Mouse (Mus musculus): ENCODE measurements around the gene Llcfc1. TPM values are rescaled to one million over a fixed set of nuclear protein-coding genes. Genes with fewer than 3 reads are reported as not detected.

Gene Llcfc1
- total RNA-seq, 2 experiments from 2014 or later, result not detected

DNA sequence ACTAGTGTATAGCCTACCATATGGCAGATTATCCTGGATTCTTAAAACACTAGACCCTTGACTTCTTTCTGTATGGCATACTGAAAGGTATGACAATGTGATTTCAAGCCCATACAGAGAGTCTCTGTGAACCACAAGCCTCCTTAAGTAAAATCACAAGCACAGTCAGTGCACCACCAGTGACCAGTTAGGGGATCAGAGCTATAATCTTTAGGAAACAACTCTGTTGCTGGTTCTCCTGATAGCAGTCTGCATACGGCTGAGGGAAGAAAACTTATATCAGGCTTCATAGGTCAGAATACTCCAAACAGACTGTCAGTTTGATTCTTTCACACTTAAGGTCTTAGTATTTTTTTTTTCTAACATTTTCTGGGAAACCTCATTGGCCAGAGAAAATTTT, 25.7 kb upstream of the Llcfc1 start:
- H3K4me3 ChIP-seq, result no peak overlapping the region
- H3K27ac ChIP-seq, result no peak overlapping the region
- DNase-seq (ENCODE audit: extremely low spot score in 1 of 2, low spot score in 2 of 2), result no peak
- TF ChIP-seq CTCF (IDR thresholded peaks at IDR 0.05), result no peak
- intact Hi-C loops (cut with DNase I), result no loop called here

DNA sequence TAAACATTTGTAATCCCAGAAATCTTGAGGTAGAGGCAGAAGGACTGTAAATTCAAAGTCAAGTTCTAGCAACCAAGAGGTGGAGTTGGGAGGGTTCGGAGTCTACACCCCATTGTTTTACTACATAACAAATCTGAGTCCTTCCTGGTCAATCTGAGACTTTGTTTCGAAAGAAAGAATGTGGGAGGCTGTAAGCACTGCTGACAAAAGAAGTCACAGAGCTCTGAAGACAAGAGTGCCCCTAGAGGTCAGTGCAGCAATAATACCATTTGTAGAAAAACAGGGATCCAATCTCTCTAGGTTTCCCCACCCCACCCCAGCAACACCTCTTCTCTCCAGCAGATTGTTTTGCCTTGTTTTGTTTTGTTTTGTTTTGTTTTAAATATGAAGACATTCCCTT, 21.9 kb upstream of the Llcfc1 start:
- intact Hi-C loops (cut with DNase I), result no loop called here
- TF ChIP-seq CTCF (IDR thresholded peaks at IDR 0.05), result peak; percentile 50
- Histone ChIP-seq H3K27ac (no peak overlapping the region), H3K4me3 (no peak overlapping the region)
- no peak for DNase-seq (ENCODE audit: extremely low spot score in 1 of 2, low spot score in 2 of 2)

DNA sequence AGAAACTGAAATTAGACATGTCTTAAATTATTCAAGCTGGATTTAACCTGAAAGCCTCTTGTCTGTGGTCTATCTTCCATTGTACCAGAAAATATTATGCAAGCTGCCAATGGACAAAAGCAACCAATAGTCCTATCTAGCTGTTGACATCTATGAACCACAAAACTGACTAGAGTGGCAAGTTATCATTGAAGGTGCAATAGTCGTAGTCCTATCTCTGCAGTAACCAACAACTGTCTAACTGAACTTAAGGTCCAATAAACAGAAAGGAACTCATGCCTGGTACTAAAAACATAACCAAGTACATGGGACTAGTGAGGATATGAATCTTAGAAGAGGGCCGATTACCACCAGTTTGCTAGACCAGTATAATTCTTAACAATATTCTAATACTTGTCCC, 7.7 kb upstream of the Llcfc1 start:
- no peak for TF ChIP-seq CTCF (IDR thresholded peaks at IDR 0.05)
- no peak overlapping the region for H3K4me3 ChIP-seq
- DNase-seq (ENCODE audit: extremely low spot score in 1 of 2, low spot score in 2 of 2), result no peak
- intact Hi-C loops (cut with DNase I), result no loop called here
- H3K27ac ChIP-seq, result no peak overlapping the region

DNA sequence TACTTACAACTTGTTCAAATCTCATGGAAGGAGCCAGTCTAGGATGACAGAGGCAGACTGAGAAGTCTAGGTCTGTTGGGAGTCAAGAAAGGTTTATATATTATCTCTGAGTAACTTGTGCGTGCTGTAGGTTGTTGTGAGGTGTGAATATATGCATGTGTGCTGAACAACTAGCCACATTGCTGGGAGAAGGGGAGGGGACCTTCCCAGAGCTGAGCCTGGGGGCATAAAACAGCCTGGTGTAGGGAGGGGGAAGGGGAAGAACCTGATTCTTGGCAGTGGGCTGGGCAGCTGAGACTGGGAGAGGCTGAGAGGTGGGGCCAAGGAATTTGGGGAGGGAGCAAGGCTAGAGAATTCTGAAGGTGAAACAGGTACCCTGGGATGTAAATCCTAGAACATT, 3.6 kb upstream of the Llcfc1 start, which contains the start of gene Trpv5:
TSS of gene Trpv5 (minus strand) at position 101 of the 400 bp plus-strand sequence.
- intact Hi-C loops (cut with DNase I), result no loop called here
- no peak for TF ChIP-seq CTCF (IDR thresholded peaks at IDR 0.05)
- no peak for DNase-seq (ENCODE audit: extremely low spot score in 1 of 2, low spot score in 2 of 2)
- Histone ChIP-seq H3K27ac (no peak within 1 kb of the TSS), H3K4me3 (no peak within 1 kb of the TSS)

DNA sequence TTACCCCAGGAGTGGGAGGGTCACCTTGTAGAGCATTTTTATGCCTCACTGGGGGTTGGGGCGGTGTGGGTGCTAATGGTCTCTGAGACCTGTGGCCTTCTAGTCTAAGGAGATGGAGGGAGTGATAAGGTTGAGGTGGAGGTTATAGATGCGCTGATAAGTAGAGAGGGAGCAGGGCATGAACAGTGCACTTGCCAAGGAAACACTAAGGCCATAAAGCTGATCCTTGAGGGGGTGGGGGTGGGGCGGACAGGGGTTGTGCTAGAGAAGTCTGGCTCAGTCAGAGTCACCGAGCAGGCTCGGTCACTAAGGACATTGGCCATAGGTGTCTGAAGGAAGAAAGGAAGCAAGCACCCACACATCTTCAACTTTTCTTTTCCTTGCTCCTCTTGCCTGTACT, 2.6 kb upstream of the Llcfc1 start:
- Histone ChIP-seq H3K4me3 (no peak overlapping the region), H3K27ac (no peak overlapping the region)
- DNase-seq (ENCODE audit: extremely low spot score in 1 of 2, low spot score in 2 of 2), result no peak
- intact Hi-C loops (cut with DNase I), result no loop called here
- no peak for TF ChIP-seq CTCF (IDR thresholded peaks at IDR 0.05)

DNA sequence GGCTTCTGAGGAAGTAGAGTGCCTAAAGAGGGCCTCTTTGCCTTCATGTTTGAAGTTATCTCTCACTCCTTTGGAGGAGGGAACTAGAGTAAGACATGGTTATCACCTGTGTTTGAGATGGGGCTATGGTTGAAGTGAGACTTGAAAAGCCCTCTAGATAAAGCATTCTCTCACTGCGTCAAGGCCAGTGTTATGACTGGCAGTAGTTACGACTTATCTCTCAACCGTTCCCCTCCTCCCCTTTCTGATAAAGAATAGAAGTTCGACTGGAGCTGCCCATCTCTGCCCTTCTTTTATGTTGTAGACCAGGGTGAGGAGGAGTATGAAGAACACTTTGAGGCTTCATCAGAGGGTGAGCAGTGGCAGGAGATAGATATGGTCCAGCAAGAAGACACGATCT, 680 bp downstream of the Llcfc1 start:
- intact Hi-C loops (cut with DNase I), result no loop called here

DNA sequence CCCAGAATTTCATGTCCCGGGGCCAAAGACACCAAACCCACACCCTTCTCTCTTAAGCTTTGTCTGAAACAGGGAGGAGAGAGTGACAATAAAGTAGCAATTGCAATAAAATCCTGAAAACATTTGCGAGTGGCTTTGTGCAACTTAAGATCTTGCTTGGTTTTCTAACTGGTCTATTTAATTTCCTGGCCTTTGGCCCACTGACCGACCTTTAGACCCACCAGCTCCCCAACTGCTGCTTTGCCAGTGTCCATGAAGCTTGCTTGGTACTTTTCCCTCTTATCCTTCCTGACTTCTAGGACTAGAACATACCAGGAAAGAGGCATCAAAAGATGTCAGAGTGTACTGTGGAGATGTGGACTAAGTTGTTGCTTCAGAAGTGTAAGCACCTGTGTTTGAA, 1.4 kb downstream of the Llcfc1 start:
- intact Hi-C loops (cut with DNase I), result no loop called here
- H3K4me3 ChIP-seq, result no peak overlapping the region
- no peak for DNase-seq (ENCODE audit: extremely low spot score in 1 of 2, low spot score in 2 of 2)
- H3K27ac ChIP-seq, result no peak overlapping the region
- TF ChIP-seq CTCF (IDR thresholded peaks at IDR 0.05), result no peak

More for the DNA sequence above, 680 bp downstream of the Llcfc1 start:
- DNase-seq (ENCODE audit: extremely low spot score in 1 of 2, low spot score in 2 of 2), result no peak
- Histone ChIP-seq H3K4me3 (no peak overlapping the region), H3K27ac (no peak overlapping the region)
- no peak for TF ChIP-seq CTCF (IDR thresholded peaks at IDR 0.05)

DNA sequence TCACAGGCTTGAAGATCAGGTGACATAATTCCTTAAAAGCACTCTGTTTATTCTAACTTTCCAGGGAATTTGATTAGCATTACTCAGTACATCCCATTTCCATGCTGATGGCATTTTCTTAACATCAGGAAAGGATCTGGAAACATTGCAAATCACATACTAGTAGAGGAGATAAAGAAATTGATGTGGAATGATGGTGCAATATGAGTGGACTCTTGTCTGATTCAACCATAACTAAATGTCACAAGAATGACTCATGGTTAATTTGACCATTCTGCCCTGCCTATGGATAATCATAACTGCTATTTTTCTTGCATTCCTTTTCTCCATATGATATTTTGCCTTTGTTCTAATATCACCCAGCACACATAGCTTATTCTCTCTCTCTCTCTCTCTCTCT, 8.0 kb downstream of the Llcfc1 start:
- no peak overlapping the region for H3K4me3 ChIP-seq
- no peak overlapping the region for H3K27ac ChIP-seq
- DNase-seq (ENCODE audit: extremely low spot score in 1 of 2, low spot score in 2 of 2), result no peak
- no peak for TF ChIP-seq CTCF (IDR thresholded peaks at IDR 0.05)
- intact Hi-C loops (cut with DNase I), result no loop called here

DNA sequence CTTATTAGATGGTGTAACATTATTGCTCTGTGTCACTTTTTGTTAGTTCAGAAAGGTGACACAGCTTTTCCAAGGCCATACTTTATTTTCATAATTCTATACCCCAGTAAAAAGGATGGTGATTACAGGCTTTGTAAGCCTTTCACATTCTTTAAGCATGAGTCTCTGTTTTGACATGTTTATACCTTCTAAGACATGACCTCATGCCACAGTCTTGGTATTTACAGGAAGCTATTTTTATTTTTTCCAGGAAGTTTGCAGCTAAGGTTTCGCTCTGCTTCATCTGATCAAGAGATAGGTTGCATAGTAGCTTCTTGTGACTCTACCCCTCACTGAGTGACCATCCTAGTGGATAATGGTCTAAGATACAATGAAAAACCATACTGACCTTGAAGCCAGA, 10.2 kb downstream of the Llcfc1 start:
- no peak for DNase-seq (ENCODE audit: extremely low spot score in 1 of 2, low spot score in 2 of 2)
- Histone ChIP-seq H3K27ac (no peak overlapping the region), H3K4me3 (no peak overlapping the region)
- no peak for TF ChIP-seq CTCF (IDR thresholded peaks at IDR 0.05)
- intact Hi-C loops (cut with DNase I), result no loop called here

DNA sequence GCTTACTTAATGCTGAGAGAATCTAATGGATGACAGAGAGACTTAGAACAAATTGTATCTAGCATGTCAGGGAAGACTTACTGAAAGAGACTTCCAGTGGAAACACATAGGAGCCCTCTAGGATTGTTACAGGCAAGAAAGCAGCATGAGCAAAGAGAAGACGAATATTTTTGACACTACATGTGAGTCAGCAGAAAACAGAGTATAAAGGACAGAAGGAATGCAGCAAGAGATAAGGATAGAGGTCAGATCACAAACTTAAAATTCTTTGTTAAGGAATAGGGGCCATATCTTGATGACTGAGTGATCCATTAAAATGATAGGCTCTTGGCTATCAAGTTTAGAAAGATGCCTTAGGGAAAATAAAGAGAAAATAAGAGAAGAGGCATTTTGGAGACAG, 17.0 kb downstream of the Llcfc1 start:
- no peak overlapping the region for H3K27ac ChIP-seq
- no peak for TF ChIP-seq CTCF (IDR thresholded peaks at IDR 0.05)
- intact Hi-C loops (cut with DNase I), result no loop called here

DNA sequence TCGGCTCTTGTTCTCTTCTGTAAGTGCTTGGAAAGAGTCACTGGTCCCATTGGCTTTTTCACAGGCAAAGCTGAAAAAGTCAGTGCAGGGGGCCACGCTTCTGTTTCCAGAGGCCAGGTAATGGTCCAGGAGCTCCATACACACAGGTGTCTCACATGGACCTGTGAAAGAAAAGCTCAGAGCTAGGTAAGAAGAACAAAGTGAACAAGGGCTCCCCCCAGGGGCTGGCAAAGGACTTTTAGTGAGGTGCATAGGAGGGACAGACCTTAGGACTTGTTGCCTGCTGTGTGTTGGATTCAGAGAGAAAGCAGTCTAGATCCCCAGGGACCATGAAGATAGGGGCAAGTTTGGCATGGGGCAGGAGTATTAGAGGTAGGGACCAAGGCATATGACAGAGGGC, 18.7 kb downstream of the Llcfc1 start:
- H3K4me3 ChIP-seq, result no peak overlapping the region
- no peak for DNase-seq (ENCODE audit: extremely low spot score in 1 of 2, low spot score in 2 of 2)
- no peak; the same call in 1 of the 2 replicates for TF ChIP-seq CTCF (IDR thresholded peaks at IDR 0.05)
- intact Hi-C loops (cut with DNase I), result no loop called here
- no peak overlapping the region for H3K27ac ChIP-seq

More for the DNA sequence above, 17.0 kb downstream of the Llcfc1 start:
- DNase-seq (ENCODE audit: extremely low spot score in 1 of 2, low spot score in 2 of 2), result no peak
- H3K4me3 ChIP-seq, result no peak overlapping the region

DNA sequence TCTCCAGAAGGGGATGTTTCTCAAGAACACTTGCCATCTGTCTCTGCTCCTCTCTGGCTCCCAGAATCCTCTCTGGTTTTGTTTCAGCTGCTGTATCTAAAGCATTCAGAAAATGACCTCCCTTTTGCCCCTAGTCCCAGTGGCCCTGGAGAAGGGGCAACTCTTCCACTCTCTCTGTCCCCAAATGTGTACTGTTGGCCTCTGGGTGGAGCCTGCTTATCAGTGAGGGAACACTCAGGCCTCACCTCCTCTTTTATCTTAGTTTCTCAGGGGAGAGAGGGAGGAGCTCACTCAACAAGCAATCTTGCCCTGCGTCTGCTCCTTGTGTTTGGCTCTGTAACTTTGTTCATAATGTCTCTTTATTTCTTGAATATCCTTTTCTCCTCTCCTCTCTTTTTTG, 19.9 kb downstream of the Llcfc1 start, which contains the start of gene Kel:
TSS of gene Kel (minus strand) at position 217 of the 400 bp plus-strand sequence.
- no peak within 1 kb of the TSS for H3K27ac ChIP-seq
- DNase-seq (ENCODE audit: extremely low spot score in 1 of 2, low spot score in 2 of 2), result no peak
- H3K4me3 ChIP-seq, result no peak within 1 kb of the TSS
- intact Hi-C loops (cut with DNase I), result no loop called here
- no peak for TF ChIP-seq CTCF (IDR thresholded peaks at IDR 0.05)

DNA sequence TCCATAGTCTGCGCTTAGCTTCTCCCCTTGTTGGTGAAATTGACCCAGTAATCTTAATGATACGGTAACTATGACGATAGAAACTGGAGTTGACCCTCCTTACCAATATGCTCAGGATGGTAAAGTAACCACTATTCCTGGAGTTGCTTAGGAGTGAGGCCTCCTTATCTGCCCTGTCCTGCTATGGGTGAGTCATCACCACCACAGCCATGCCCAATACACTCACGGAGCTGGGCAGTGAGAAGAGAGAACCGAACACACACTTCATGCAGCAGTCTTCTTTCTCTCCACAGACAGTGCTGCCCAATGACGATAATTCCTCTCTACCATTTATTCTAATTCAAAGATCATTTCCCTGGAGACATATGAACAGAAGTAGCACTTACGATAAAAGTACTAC, 22.0 kb downstream of the Llcfc1 start:
- no peak overlapping the region for H3K4me3 ChIP-seq
- no peak for DNase-seq (ENCODE audit: extremely low spot score in 1 of 2, low spot score in 2 of 2)
- TF ChIP-seq CTCF (IDR thresholded peaks at IDR 0.05), result no peak
- intact Hi-C loops (cut with DNase I), result no loop called here
- no peak overlapping the region for H3K27ac ChIP-seq

DNA sequence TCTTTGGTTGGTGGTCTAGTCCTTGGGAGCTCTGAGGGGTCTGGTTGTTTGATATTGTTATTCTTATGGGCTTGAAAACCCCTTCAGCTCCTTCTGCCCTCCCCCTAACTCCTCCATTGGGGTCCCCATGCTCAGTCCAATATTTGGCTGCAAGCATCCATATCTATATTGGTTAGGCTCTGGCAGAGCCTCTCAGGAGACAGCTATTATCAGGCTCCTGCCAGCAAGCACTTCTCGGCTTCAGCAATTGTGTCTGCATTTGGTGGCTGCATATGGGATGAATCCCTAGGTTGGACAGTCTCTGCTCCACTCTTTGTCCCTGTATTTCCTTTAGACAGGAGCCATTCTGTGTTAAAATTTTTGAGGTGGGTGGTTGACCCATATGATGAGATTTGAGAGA, 26.1 kb downstream of the Llcfc1 start:
- intact Hi-C loops (cut with DNase I), result no loop called here
- DNase-seq (ENCODE audit: extremely low spot score in 1 of 2, low spot score in 2 of 2), result no peak
- Histone ChIP-seq H3K27ac (no peak overlapping the region), H3K4me3 (no peak overlapping the region)
- TF ChIP-seq CTCF (IDR thresholded peaks at IDR 0.05), result no peak

Measured in left cerebral cortex, adult 2 months (tissue).